In genomic region chr2:105230333-105230732, GRCm38 (mm10) we compare ENCODE assay signal across 8 mouse cellular contexts. TPM values are rescaled to one million over a fixed set of nuclear protein-coding genes. Genes with fewer than 3 reads are reported as not detected.
DNase-seq lines count a peak whose midpoint lies in the region; ATAC-seq and TF ChIP-seq lines count a peak whose summit lies in the region.

No protein-coding gene starts in this region.

- H3K9me3 ChIP-seq in E14TG2a.4 (ENCODE audit: low read length) = no peaks in the 10 kb centered on the region
- H3K9me3 ChIP-seq in forebrain, embryonic 16.5 days (ENCODE audit: control insufficient read depth, low read length) = no peaks in the 10 kb centered on the region
- H3K9me3 ChIP-seq in kidney, postnatal 0 days (replicated peaks; ENCODE audit: low read length) = no peaks in the 10 kb centered on the region

- peaks cover 36% of the 10 kb centered on the region for H3K27me3 ChIP-seq in E14TG2a.4 (ENCODE audit: insufficient read depth, low read length)
- H3K27me3 ChIP-seq in cerebellum, adult 2 months (ENCODE audit: control insufficient read depth, insufficient read depth, low read length) = no peaks in the 10 kb centered on the region
- no peaks in the 10 kb centered on the region; the same call in 1 of the 2 replicates for H3K27me3 ChIP-seq in forebrain, embryonic 16.5 days (replicated peaks; ENCODE audit: control insufficient read depth, insufficient read depth, low read length)
- no peaks in the 10 kb centered on the region for H3K27me3 ChIP-seq in kidney, postnatal 0 days (ENCODE audit: insufficient read depth, low read length)

- no peak overlapping the region for H3K4me2 ChIP-seq in forebrain, embryonic 16.5 days (ENCODE audit: low read length)
- no peak overlapping the region for H3K4me2 ChIP-seq in kidney, postnatal 0 days (ENCODE audit: low read length)

- H3K36me3 ChIP-seq in E14TG2a.4 (ENCODE audit: insufficient read depth, low read length) = no peaks in the 10 kb centered on the region
- H3K36me3 ChIP-seq in forebrain, embryonic 16.5 days (ENCODE audit: control insufficient read depth, insufficient read depth) = no peaks in the 10 kb centered on the region
- no peaks in the 10 kb centered on the region for H3K36me3 ChIP-seq in kidney, postnatal 0 days (ENCODE audit: insufficient read depth, low read length)

- WGBS in cerebellum, adult 2 months = 2% methylated on average over 1 of the region's 1 CpGs
- 4% methylated on average over 1 of the region's 1 CpGs for WGBS in forebrain, embryonic 16.5 days
- 0% methylated on average over 1 of the region's 1 CpGs for WGBS in kidney, postnatal 0 days
- WGBS in lung, adult 2 months = 0% methylated on average over 1 of the region's 1 CpGs

- TF ChIP-seq CTCF in E14TG2a.4 (conservative IDR thresholded peaks at IDR 0.05; ENCODE audit: low read length) = peak; percentile 55
- TF ChIP-seq CTCF in cerebellum, adult 2 months (IDR thresholded peaks at IDR 0.05; ENCODE audit: borderline replicate concordance, insufficient read depth, low read depth, low read length) = peak; percentile 60; the same call in 1 of the 2 replicates
- TF ChIP-seq CTCF in kidney, postnatal 0 days (IDR thresholded peaks at IDR 0.05; ENCODE audit: low read depth) = peak; percentile 96
- TF ChIP-seq CTCF in lung, adult 2 months (IDR thresholded peaks at IDR 0.05; ENCODE audit: insufficient read depth, low read length) = peak; percentile 37; the same call in 1 of the 2 replicates

- ATAC-seq in cerebellum, adult (ENCODE audit: insufficient number of reproducible peaks, low FRiP score, low TSS enrichment) = 0 out of 2 replicates have a peak, but pooled peaks have one; percentile 61
- peak; percentile 90 for ATAC-seq in forebrain, embryonic 16.5 days
- 0 out of 2 replicates have a peak, but pooled peaks have one; percentile 9 for ATAC-seq in kidney, postnatal 0 days (replicated peaks; ENCODE audit: low FRiP score, low read depth)

- H3K4me1 ChIP-seq in E14TG2a.4 (replicated peaks; ENCODE audit: low read depth, low read length) = no peaks in the 10 kb centered on the region; the same call in 1 of the 2 replicates
- no peaks in the 10 kb centered on the region for H3K4me1 ChIP-seq in cerebellum, adult 2 months (ENCODE audit: control insufficient read depth, insufficient read depth, low read length)
- no peaks in the 10 kb centered on the region for H3K4me1 ChIP-seq in forebrain, embryonic 16.5 days (replicated peaks; ENCODE audit: control insufficient read depth, insufficient read depth, low read length)
- H3K4me1 ChIP-seq in kidney, postnatal 0 days (replicated peaks; ENCODE audit: insufficient read depth, low read length) = peaks cover 8% of the 10 kb centered on the region; the same call in 1 of the 2 replicates
- peaks cover 2% of the 10 kb centered on the region; the same call in 1 of the 2 replicates for H3K4me1 ChIP-seq in lung, adult 2 months (ENCODE audit: control insufficient read depth, insufficient read depth, low read length)

- H3K27ac ChIP-seq in cerebellum, adult 2 months (ENCODE audit: insufficient read depth, low read length) = no peak overlapping the region
- no peak overlapping the region for H3K27ac ChIP-seq in forebrain, embryonic 16.5 days (ENCODE audit: low read length)
- no peak overlapping the region for H3K27ac ChIP-seq in kidney, postnatal 0 days

- TF ChIP-seq POLR2A in cerebellum, adult 2 months (IDR thresholded peaks at IDR 0.05; ENCODE audit: borderline replicate concordance, insufficient read depth, low read length) = no peak
- no peak for TF ChIP-seq POLR2A in lung, adult 2 months (IDR thresholded peaks at IDR 0.05; ENCODE audit: borderline replicate concordance, extremely low read depth, low read depth, low read length)

- no peak overlapping the region for H3K9ac ChIP-seq in forebrain, embryonic 16.5 days (replicated peaks; ENCODE audit: low read depth, low read length)
- no peak overlapping the region for H3K9ac ChIP-seq in kidney, postnatal 0 days (ENCODE audit: low read depth, low read length)

- no peak for DNase-seq in cerebellum, adult 11-12 months
- DNase-seq in cerebellum, adult 2 months = peak; percentile 49 to 55
- DNase-seq in kidney, postnatal 0 days (ENCODE audit: low spot score) = peak; percentile 91
- DNase-seq in lung, adult 2 months = peak; percentile 21
- peak; percentile 73 for DNase-seq in retina, postnatal 1 day

- no peak overlapping the region for H3K4me3 ChIP-seq in E14TG2a.4 (replicated peaks; ENCODE audit: low read length)
- no peak overlapping the region for H3K4me3 ChIP-seq in cerebellum, adult 2 months (replicated peaks; ENCODE audit: insufficient read depth, low read depth, low read length)
- no peak overlapping the region for H3K4me3 ChIP-seq in forebrain, embryonic 16.5 days (replicated peaks; ENCODE audit: low read length)
- no peak overlapping the region for H3K4me3 ChIP-seq in kidney, postnatal 0 days (replicated peaks; ENCODE audit: low read depth, low read length)
- H3K4me3 ChIP-seq in lung, adult 2 months (replicated peaks; ENCODE audit: extremely low read depth, low read depth, low read length) = no peak overlapping the region

RNA-seq across cellular contexts. Expression of gene Them7, which starts 6.2 kb away (rescaled TPM):
- polyA plus RNA-seq in cerebellum, adult 2 months (2012; rRNA removed) = 0.18 and 0.19 TPM in 2 replicates
- polyA plus RNA-seq in forebrain, embryonic 16.5 days (2015; fragmentation: Nextera tagmentation; extraction: Ambion mirVana) = not detected in 2 replicates
- polyA plus RNA-seq in kidney, postnatal 0 days (2015; fragmentation: Nextera tagmentation; extraction: Ambion mirVana) = 21.3 and 23.2 TPM in 2 replicates
- polyA plus RNA-seq in lung, adult 2 months (2012; rRNA removed) = 0.19 TPM in 1 of 2 replicates, not detected in the other

Comparison
In these comparisons a context has a peak if more than half of its experiments do, and no peak if none do; other contexts are left out.
1. ATAC-seq: peak in every context shown above with its lines; median percentile 90 in forebrain, embryonic 16.5 days; 61 in cerebellum, adult; 9 in kidney, postnatal 0 days.
2. CTCF ChIP-seq: peak in every context shown above with its lines; median percentile 96 in kidney, postnatal 0 days; 60 in cerebellum, adult 2 months; 55 in E14TG2a.4; 37 in lung, adult 2 months.
3. RNA of gene Them7, which starts 6.2 kb away (polyA plus RNA-seq): 21.3 to 23.2 TPM in kidney, postnatal 0 days; 0.18 to 0.19 TPM in cerebellum, adult 2 months, 0.19 TPM in lung, adult 2 months and not detected in forebrain, embryonic 16.5 days; every median in the first group is over 10 times any median in the second.